Mouse (Mus musculus): ENCODE measurements around the gene Ireb2.
"Not testable (repeated sequence)": the region's sequence is repeated elsewhere in the genome, so short reads cannot be mapped to it uniquely, and the experiment has no call there.

Ireb2 gene

DNA sequence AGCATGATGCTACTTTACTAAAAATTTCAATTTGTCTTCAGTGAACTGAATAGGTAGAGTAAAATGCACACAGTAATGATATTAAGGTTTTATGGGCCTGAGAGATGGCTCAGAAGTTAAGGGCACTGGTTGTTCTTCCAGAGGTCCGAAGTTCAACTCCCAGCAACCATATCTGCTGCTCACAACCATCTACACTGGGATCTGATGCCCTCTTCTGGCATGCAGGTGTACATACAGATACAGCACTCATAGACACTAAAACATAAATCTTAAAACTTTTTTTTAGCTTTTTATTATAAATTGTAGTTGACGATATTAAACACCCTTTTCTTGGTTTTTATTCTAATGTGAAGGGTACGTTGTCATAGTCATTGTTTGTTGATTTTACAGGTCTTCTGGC lies 33.5 kb downstream of the Ireb2 start:
- DNase-seq (ENCODE audit: low read depth, low spot score), result peak; percentile 34

DNA sequence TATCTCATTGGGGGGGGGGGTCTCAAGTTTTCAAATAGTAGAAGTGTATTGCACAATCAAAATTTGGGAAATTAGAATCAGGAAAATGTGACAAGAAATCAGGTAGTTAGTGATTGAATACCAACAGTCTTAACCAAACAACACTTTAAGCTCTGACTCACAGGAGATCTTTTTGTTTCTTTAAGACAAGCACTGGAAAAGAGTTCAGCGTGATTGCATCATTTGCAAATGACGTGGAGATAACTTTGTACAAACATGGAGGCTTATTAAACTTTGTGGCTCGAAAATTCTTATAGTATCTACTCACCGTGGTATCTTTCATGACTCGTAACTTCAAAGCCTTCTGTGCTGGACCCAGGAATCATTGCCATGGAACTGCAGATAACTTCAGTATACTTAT lies 45.9 kb downstream of the Ireb2 start:
- no peak for DNase-seq (ENCODE audit: low read depth, low spot score)

DNA sequence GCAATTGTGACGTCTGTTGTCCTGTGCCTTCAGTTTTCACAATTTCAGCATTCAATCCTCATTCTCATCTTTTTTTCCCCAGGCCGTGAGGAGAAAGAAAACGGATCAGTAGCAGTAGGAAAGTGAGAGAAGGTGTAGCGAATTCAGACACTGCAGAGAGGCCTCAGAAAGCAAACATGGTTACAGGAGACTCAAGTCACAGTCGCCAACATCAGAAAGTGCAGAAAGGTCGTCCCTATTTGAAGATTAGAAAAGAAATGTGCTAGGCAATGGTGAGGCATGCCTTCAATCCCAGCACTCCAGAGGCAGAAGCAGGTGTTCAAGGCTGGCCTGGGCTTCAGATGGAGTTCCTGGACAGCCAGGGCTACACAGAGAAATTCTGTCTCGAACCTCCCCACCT lies 52.0 kb downstream of the Ireb2 start:
- no peak for DNase-seq (ENCODE audit: low read depth, low spot score)

DNA sequence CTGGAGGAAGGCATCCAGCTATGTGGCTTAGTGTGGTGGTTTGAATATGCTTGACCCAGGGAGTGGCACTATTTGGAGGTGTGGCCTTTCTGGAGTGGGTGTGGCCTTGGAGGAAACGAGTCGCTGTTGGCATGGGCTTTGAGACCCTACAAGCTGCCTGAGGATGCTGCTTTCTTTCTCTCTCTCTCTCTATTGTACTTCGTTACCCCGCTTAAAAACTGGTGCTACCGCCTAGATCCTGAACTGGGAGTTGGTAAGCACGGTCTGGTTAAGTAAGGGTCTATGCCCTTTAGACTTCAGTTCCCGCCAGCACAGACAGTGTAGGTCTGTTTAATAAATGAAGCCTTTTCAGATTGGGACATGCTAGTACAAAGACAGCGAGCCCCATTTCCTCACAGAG lies 52.8 kb downstream of the Ireb2 start:
- DNase-seq (ENCODE audit: low read depth, low spot score), result peak; percentile 38

DNA sequence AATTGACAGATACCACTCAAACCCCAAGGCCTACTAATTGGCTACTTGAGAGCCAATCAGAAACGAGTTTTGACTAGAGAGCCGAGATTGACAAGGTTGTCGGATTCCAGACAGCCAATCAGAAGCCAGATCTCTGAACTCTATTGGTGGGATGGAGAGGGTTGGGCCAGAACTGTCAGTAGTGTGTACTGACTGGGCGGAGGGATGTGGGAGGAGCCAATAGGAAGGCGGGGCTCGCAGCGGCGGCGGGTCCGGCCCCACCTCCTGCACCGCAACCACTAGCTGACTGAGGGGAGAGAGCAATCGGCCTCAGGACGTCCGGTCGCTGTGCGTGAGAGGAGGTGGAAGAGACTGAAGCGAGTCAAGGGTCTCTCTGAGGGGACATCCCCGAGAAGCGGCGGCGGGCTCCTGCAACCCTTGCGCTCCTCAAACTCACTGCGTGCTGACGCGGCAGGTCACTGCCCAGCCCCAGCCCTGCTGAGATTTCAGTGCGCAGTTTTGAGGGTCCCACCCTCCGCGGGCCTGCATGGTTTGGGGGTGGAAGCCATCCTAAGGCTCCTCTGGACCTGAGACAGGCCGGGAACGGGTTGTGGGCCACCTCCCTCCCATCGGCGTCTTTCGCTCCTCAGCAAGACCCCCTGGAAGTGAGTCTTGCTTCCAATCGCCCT lies 53.6 kb downstream of the Ireb2 start, which contains the start of gene Hykk:
Gene Hykk (plus strand): TSS at position 274 of the 668 bp plus-strand sequence.
- peak; percentile 99 for DNase-seq (ENCODE audit: low read depth, low spot score)

DNA sequence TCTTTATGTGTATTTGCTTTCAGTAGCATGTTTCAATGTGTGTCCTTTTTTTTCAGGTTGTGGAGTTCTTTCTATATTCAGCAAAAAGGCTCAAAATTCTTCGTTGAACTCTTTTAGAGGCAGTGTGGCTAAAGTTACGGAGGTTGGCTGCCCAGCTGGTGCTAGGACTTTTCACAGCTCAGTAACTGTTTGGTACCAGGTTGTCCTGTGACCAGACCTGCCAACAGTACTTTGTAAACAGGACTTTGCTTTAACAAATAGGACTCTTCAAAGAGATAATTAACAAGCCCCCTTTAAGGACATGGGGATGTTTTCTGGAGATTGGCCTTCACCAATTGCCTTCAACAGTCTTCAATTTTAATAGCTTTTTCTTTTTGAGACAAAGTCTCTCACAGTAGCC lies 54.6 kb downstream of the Ireb2 start:
- DNase-seq (ENCODE audit: low read depth, low spot score), result no peak

DNA sequence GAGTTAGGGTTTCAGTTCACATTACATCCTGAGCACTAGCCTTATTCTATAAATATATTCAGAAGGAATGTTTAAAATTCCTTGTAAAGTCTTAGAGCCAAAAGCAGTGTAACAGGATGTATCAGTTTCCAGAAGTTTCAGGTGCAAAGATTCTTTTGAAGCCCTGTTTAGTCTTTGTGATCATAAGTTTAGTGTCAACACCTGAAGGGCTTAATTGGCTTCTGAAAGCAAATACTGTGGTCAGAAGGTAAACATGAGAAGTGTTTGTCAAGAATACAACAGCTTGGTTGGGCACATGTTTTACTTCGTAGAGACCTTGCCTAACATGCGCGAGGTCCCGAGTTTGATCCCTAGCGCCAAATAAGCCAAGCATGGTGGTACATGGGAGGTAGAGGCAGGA lies 55.2 kb downstream of the Ireb2 start:
- no peak for DNase-seq (ENCODE audit: low read depth, low spot score)

DNA sequence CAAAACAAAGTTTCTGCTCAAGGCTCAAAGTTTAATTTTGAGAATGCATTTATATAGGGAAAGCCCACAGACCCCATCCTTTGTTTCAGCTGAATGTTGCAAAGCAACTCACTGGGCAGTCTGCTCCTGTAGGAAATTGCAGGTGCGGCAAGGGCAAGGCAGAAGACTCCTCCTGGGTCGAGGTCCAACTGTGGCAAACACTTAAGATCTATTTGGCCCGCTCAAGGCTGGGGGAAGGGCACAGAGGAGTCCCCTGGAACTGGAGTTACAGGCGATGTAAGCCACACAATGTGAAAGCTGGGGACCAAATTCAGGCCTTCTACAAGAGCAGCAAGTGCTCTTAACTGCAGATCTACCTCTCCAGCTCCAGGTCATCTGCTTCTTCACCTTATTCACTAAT lies 56.4 kb downstream of the Ireb2 start:
- no peak for DNase-seq (ENCODE audit: low read depth, low spot score)

DNA sequence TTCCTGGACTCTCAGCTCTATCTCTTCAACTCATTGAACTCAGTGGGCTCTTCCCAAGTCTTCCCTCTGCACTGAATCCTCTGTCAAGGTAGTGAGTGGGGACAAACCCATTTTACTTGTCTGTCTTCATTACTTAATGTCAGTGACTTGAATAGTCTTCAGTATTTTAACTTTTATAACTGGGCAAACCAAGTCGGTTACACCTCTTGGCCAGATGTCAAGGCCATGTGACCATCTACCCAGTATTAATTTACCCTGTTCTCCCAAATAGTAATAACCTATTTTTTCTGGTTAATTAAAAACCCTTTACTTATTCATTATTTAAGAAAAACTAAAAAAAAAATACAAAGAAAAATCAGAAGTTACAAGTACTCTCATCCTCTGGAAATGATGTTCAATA lies 67.2 kb downstream of the Ireb2 start:
- DNase-seq (ENCODE audit: low read depth, low spot score), result no peak

DNA sequence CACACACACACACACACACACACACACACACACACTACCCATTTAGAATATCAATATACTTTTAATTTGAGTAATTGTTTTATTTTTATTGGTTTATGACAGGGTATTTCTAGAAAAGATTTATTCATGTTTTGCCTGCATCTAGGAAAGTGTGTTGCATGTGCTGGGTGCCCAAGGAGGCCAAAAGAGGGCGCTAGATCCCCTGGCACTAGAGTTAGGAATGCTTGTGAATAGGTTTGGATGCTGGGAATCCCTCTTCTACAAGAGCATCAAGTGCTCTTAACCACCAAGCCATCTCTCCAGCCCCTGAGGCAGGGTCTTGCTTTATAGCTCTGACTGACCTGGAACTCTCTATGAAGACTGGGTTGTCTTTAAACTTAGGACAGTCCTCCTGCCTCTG lies 68.2 kb downstream of the Ireb2 start:
- DNase-seq (ENCODE audit: low read depth, low spot score), result peak; percentile 80

DNA sequence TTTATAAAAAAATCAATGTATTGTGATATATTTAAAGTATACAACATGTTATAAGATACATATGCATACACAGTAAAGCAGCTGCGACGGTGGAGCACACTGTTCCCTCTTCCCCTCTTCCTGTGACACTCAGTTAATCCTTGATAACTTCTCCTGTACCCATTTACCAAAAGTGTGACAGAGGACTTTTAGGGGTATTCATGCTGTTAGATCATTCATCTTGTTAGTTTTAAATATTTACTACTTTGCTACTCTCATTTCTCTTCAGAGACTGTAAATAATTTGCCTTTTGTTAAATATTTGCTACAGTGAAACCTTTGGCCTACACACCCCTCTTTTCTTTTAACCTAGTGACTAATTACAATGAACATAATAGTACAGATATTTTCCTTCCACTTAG lies 68.8 kb downstream of the Ireb2 start:
- no peak for DNase-seq (ENCODE audit: low read depth, low spot score)

DNA sequence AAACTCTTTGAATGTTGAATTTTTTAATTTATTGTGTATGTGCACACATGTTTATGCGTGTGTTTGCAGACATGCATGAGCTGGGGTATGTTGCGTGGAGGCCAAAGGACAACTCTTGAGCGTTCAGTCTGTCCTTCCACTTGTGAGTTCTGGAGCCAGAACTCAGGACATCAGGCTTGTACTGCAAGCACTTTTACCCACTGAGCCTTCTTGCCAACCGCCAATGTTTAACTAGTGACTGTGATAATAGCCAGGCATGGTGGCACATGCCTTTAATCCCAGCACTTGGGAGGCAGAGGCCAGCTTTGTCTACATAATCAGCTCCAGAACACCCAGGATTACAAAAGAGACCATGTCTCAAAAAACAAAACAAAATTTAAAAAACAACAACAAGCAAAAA lies 78.5 kb downstream of the Ireb2 start:
- DNase-seq (ENCODE audit: low read depth, low spot score), result no peak

DNA sequence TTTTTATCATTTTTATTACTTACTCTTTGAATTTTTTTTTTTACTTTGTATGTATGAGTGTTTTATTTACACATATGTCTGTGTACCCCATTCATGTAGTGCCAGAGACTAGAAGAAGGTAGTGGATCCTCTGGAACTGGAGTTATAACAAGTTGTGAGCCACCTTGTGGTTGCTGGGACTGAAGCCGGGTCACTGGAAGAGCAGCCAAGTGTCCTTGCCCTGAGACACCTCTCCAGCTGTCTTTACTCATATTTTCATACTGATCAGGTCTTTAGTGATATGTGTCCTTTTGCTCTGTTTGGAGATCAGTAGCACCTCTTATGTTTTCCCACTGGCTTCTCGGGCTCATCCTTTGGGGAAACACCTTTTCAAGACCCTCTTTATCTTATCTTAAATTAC lies 80.9 kb downstream of the Ireb2 start:
- DNase-seq (ENCODE audit: low read depth, low spot score), result no peak

DNA sequence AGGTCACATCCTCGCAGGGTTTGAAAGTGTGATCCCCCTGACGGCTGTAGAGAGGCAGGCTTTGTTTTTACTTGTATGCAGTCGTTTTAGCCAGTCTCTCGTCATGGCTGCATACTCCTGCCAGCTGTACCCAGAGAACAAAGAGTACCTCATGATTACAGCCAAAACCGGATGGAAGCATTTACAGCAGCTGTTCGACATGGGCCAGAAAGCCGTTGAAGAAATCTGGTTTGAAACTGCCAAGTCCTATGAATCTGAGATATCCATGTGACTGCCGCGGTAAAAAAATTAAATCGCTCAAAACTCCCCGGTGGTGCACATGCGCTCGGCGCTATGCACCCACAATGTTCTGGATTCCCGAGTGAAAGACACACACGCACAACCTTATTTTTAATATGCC lies 82.7 kb downstream of the Ireb2 start:
- DNase-seq (ENCODE audit: low read depth, low spot score), result peak; percentile 17

DNA sequence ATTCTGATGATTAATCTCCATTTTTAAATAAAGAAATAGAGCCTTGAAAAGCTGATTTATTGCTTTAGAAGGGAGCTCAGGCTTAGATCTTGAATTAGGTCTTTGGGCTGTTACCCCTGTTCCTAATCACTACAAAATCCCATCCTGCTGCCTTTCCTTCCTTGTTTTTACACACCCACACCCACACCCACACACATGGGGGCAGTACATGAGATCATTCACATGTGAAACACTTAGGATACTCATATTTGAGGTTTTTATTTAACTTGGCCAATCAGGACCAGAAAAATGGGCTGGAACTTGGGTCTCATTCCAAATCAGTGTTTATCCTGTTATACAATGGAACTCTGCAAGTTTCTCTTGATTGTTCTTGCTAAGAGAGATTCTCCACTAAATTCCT lies 85.9 kb downstream of the Ireb2 start:
- DNase-seq (ENCODE audit: low read depth, low spot score), result no peak

DNA sequence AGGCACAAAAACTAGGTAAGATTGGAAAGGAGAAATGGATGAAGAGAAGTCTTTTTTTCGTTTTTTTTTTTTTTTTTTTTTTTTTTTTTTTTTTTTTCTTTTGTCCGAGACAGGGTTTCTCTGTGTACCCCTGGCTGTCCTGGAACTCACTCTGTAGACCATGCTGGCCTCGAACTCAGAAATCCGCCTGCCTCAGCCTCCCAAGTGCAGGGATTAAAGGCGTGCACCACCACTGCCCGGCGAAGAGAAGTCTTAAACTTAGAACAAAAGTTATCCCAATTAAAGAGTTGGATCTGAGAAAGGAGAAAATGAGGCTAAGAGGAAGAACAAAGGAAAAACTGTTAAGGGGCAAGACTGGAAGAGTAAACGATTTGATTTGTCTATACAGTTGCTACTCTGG lies 86.6 kb downstream of the Ireb2 start:
- DNase-seq (ENCODE audit: low read depth, low spot score), result not testable (repeated sequence)

DNA sequence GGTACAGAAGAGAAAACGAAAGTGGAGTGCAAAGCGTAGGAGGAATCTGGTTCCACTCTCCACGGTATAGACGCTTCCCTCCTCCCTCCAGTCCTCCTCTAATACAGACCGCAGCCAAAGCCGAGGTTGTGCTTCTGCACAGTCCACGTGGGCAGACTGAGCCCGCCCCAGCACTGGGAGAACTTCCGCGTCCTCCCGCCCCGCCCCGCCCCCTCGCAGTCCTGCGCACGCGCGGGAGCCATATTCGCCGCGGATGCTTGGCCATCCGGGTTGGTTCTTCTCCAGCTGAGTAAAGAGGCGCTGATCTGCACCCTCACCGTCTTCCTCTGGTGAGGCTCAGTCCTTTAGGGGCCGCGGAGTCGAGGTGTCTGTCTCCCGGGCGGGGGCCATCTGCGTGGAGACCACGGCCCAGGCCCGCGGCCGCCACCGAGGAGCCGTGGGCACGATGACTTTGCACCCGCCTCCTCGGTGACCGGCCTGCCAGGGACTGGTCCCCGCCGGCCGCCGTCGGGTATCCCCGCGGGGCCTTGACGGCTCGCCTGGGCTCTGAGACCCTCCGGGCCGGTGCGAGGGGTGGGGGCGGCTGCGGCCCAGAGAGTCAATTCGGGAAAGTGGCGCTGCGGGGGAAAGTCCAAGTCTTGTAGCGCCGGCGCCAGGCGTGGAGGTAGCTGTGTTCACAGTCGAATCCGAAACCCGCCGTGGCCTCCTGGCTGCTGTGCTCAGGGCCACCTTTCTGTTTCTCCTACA lies 87.2 kb downstream of the Ireb2 start, which contains the start of the genes Psma4 and AY074887:
Gene Psma4 (plus strand): TSS at position 216 of the 747 bp plus-strand sequence.
Gene AY074887 (minus strand): TSS at position 424 of the 747 bp plus-strand sequence.
- DNase-seq (ENCODE audit: low read depth, low spot score), result peak; percentile 98

DNA sequence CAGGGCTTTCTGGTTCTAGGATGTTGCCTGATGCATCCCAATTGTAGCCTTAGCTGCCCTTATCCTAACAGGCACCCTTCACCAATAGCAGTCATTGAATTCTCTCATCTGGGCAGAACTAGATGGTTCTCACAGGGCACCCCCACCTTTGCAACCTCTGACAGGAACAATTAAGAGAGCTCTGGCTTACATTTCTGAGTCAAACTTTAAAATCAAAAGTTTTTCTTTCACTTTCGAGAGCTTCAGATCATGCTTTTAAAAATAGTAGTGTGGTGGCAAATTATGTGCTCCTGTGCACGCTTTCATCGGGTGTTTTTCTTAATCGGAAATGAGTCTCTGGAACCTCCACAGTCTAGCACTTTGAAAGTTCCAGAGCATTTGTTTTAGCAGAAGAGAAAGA lies 97.5 kb downstream of the Ireb2 start:
- DNase-seq (ENCODE audit: low read depth, low spot score), result no peak

Measured in ZHBTc4 (cell line).